Mouse (Mus musculus) forebrain, embryonic 11.5 days (tissue): ENCODE measurements around the gene Fubp3. TPM values are rescaled to one million over a fixed set of nuclear protein-coding genes. Genes with fewer than 3 reads are reported as not detected.
A peak's percentile ranks its signal among the peaks of the same experiment; 100 is the strongest.

Experiments
- ATAC-seq: fragments of 200-750 bp; cut with Nextera tagmentation; replicated peaks from 2 replicates; pipeline ENCODE4 v1.8.0; 2017; ENCODE audit warnings: moderate TSS enrichment; ENCODE audit not compliant: low FRiP score
- DNase-seq: peaks from one replicate; pipeline ENCODE4 v3.0.0-alpha.2; 2017; ENCODE audit warnings: low spot score
- H3K27ac ChIP-seq: fragments of 300-500 bp; sonication (generic); 2 replicates; pipeline ENCODE4 v1.5.1; 2014; ENCODE audit warnings: low read depth, low read length
- H3K27me3 ChIP-seq: fragments of 300-500 bp; sonication (generic); 2 replicates; pipeline ENCODE4 v1.6.1; 2014; ENCODE audit warnings: mild to moderate bottlenecking, low read length, mixed read lengths; ENCODE audit not compliant: control insufficient read depth, insufficient read depth
- H3K36me3 ChIP-seq: fragments of 300-500 bp; sonication (generic); 2 replicates; pipeline ENCODE4 v1.6.1; 2014; ENCODE audit warnings: mild to moderate bottlenecking, low read length, moderate library complexity, mixed read lengths; ENCODE audit not compliant: control insufficient read depth, insufficient read depth
- H3K4me1 ChIP-seq: fragments of 300-500 bp; sonication (generic); replicated peaks from 2 replicates; pipeline ENCODE4 v1.6.1; 2014; ENCODE audit warnings: low read length, mixed read lengths; ENCODE audit not compliant: control insufficient read depth, insufficient read depth
- H3K4me2 ChIP-seq: fragments of 300-500 bp; sonication (generic); 2 replicates; pipeline ENCODE4 v1.6.1; 2014; ENCODE audit warnings: low read depth, mild to moderate bottlenecking, low read length, moderate library complexity, mixed read lengths; ENCODE audit not compliant: severe bottlenecking
- H3K4me3 ChIP-seq: fragments of 300-500 bp; sonication (generic); 2 replicates; pipeline ENCODE4 v1.5.1; 2014; ENCODE audit warnings: low read depth, low read length
- H3K9ac ChIP-seq: fragments of 300-500 bp; sonication (generic); 2 replicates; pipeline ENCODE4 v1.6.1; 2014; ENCODE audit warnings: low read length
- H3K9me3 ChIP-seq: fragments of 300-500 bp; sonication (generic); 2 replicates; pipeline ENCODE4 v1.6.1; 2016; ENCODE audit warnings: low read length, mixed read lengths; ENCODE audit not compliant: control insufficient read depth
- WGBS: fragments of 180-500 bp; shearing (Covaris S2); extraction: QIAGEN DNeasy Blood & Tissue Kit; methylation state at CpG from one replicate; pipeline ENCODE4 v1.1.7; 2014; 5-methylcytosine and 5-hydroxymethylcytosine counted together
- polyA plus RNA-seq: library from polyadenylated mRNA; unstranded; fragments of >200 nt; fragmentation: Nextera tagmentation; extraction: Ambion mirVana; gene quantifications from 2 replicates; pipeline ENCODE4 v1.2.1, GENCODE M21; 2014

Gene Fubp3
- 102 and 106 TPM in 2 replicates for polyA plus RNA-seq

- 2% methylated on average over 51 of the region's 51 CpGs for WGBS
- H3K36me3 ChIP-seq: no peaks in the 10 kb centered on the region; the same call in 1 of the 2 replicates
- peak within 1 kb of the TSS; percentile 92 for H3K4me2 ChIP-seq
Observed at GRCm38 (mm10) chr2:31572051-31572914, at the start of gene Fubp3. TSS of gene Fubp3 (plus strand) at chr2:31572651.

GRCm38 (mm10) chr2:31524641-31525040, 47.8 kb upstream of the Fubp3 start:
- Histone ChIP-seq H3K4me2 (no peak overlapping the region), H3K9me3 (no peaks in the 10 kb centered on the region), H3K27me3 (peaks cover 4% of the 10 kb centered on the region; the same call in 1 of the 2 replicates), H3K9ac (no peak overlapping the region), H3K4me3 (no peak overlapping the region), H3K4me1 (peaks cover 9% of the 10 kb centered on the region; the same call in 1 of the 2 replicates), H3K36me3 (no peaks in the 10 kb centered on the region), H3K27ac (no peak overlapping the region)
- DNase-seq: no peak
- 69% methylated on average over 5 of the region's 5 CpGs for WGBS
- ATAC-seq: no peak

More at GRCm38 (mm10) chr2:31572051-31572914, at the start of gene Fubp3:
- no peaks in the 10 kb centered on the region for H3K9me3 ChIP-seq
- DNase-seq (peak; percentile 97), ATAC-seq (peak; percentile 94)
- peaks cover 10% of the 10 kb centered on the region for H3K4me1 ChIP-seq
- peak within 1 kb of the TSS; percentile 97 for H3K9ac ChIP-seq
- H3K27me3 ChIP-seq: no peaks in the 10 kb centered on the region
- peak within 1 kb of the TSS; percentile 70 for H3K27ac ChIP-seq
- peak within 1 kb of the TSS; percentile 99 for H3K4me3 ChIP-seq

GRCm38 (mm10) chr2:31525778-31526177, 46.7 kb upstream of the Fubp3 start:
- ATAC-seq (no peak), DNase-seq (no peak)
- Histone ChIP-seq H3K4me3 (no peak overlapping the region), H3K27me3 (peaks cover 4% of the 10 kb centered on the region; the same call in 1 of the 2 replicates), H3K9me3 (no peaks in the 10 kb centered on the region), H3K4me2 (no peak overlapping the region), H3K4me1 (peaks cover 9% of the 10 kb centered on the region; the same call in 1 of the 2 replicates), H3K9ac (no peak overlapping the region; the same call in 1 of the 2 replicates), H3K27ac (no peak overlapping the region), H3K36me3 (no peaks in the 10 kb centered on the region)
- WGBS: 14% methylated on average over 10 of the region's 10 CpGs

- 65% methylated on average over 5 of the region's 5 CpGs for WGBS
- Histone ChIP-seq H3K4me2 (no peak overlapping the region), H3K27me3 (peaks cover 4% of the 10 kb centered on the region; the same call in 1 of the 2 replicates), H3K27ac (no peak overlapping the region), H3K36me3 (no peaks in the 10 kb centered on the region), H3K4me1 (peaks cover 9% of the 10 kb centered on the region; the same call in 1 of the 2 replicates), H3K9ac (no peak overlapping the region), H3K4me3 (no peak overlapping the region), H3K9me3 (no peaks in the 10 kb centered on the region)
- no peak for DNase-seq
- no peak for ATAC-seq
Observed at GRCm38 (mm10) chr2:31530201-31530600, 42.2 kb upstream of the Fubp3 start.

GRCm38 (mm10) chr2:31537054-31537453, 35.4 kb upstream of the Fubp3 start:
- ATAC-seq (no peak; the same call in 1 of the 2 replicates), DNase-seq (no peak)
- no peaks in the 10 kb centered on the region for H3K4me1 ChIP-seq
- no peak overlapping the region for H3K9ac ChIP-seq
- 65% methylated on average over 5 of the region's 5 CpGs for WGBS
- H3K9me3 ChIP-seq: no peaks in the 10 kb centered on the region
- no peak overlapping the region for H3K4me3 ChIP-seq
- no peaks in the 10 kb centered on the region for H3K36me3 ChIP-seq
- H3K4me2 ChIP-seq: no peak overlapping the region
- peaks cover 3% of the 10 kb centered on the region for H3K27me3 ChIP-seq
- no peak overlapping the region for H3K27ac ChIP-seq

GRCm38 (mm10) chr2:31538745-31539144, 33.7 kb upstream of the Fubp3 start:
- Histone ChIP-seq H3K27me3 (peaks cover 3% of the 10 kb centered on the region), H3K4me1 (no peaks in the 10 kb centered on the region), H3K9ac (no peak overlapping the region), H3K36me3 (no peaks in the 10 kb centered on the region), H3K27ac (no peak overlapping the region), H3K4me2 (no peak overlapping the region), H3K9me3 (no peaks in the 10 kb centered on the region), H3K4me3 (no peak overlapping the region)
- ATAC-seq: no peak
- DNase-seq: no peak
- 76% methylated on average over 5 of the region's 5 CpGs for WGBS

GRCm38 (mm10) chr2:31541581-31541980, 30.9 kb upstream of the Fubp3 start:
- H3K36me3 ChIP-seq: no peaks in the 10 kb centered on the region
- H3K27me3 ChIP-seq: peaks cover 3% of the 10 kb centered on the region
- H3K27ac ChIP-seq: no peak overlapping the region
- no peak for DNase-seq
- H3K4me2 ChIP-seq: no peak overlapping the region
- H3K9me3 ChIP-seq: no peaks in the 10 kb centered on the region
- ATAC-seq: no peak
- no peaks in the 10 kb centered on the region for H3K4me1 ChIP-seq
- 94% methylated on average over 5 of the region's 5 CpGs for WGBS
- no peak overlapping the region for H3K9ac ChIP-seq
- H3K4me3 ChIP-seq: no peak overlapping the region

GRCm38 (mm10) chr2:31547726-31548125, 24.7 kb upstream of the Fubp3 start:
- no peak for ATAC-seq
- WGBS: 60% methylated on average over 11 of the region's 11 CpGs
- H3K36me3 ChIP-seq: no peaks in the 10 kb centered on the region
- H3K4me1 ChIP-seq: no peaks in the 10 kb centered on the region
- no peak for DNase-seq
- H3K27me3 ChIP-seq: no peaks in the 10 kb centered on the region
- H3K4me2 ChIP-seq: no peak overlapping the region
- no peak overlapping the region for H3K27ac ChIP-seq
- no peak overlapping the region for H3K4me3 ChIP-seq
- H3K9me3 ChIP-seq: no peaks in the 10 kb centered on the region
- no peak overlapping the region for H3K9ac ChIP-seq
